15 mouse cellular contexts compared by ENCODE assay signal in genomic region chr4:46033197-46033596, GRCm38 (mm10). TPM values are rescaled to one million over a fixed set of nuclear protein-coding genes. Genes with fewer than 3 reads are reported as not detected.
DNase-seq lines count a peak whose midpoint lies in the region; ATAC-seq and TF ChIP-seq lines count a peak whose summit lies in the region.
"Had no signal": no experiment of that assay in that cellular context is flagged by ENCODE, and none has a peak within 500 bp of the region (broad histone marks: within the 10 kb centered on the region; RNA-seq: fewer than 3 reads in every experiment).

No protein-coding gene starts in this region.

- intact Hi-C loops in heart, postnatal 25 days (cut with DNase I), result no loop called here

- peak; percentile 71; the same call in 1 of the 2 replicates for ATAC-seq in heart, embryonic 13.5 days (ENCODE audit: extremely low read depth, insufficient number of reproducible peaks, low FRiP score, low TSS enrichment)
- ATAC-seq in liver, embryonic 13.5 days (ENCODE audit: low read depth), result peak; percentile 42; the same call in 1 of the 2 replicates
- ATAC-seq in forebrain, postnatal 0 days, result no peak
- ATAC-seq: hindbrain, postnatal 0 days had no signal

- no peaks in the 10 kb centered on the region for H3K9me3 ChIP-seq in heart, embryonic 10.5 days
- H3K9me3 ChIP-seq in heart, embryonic 13.5 days, result no peaks in the 10 kb centered on the region
- H3K9me3 ChIP-seq in liver, embryonic 13.5 days (replicated peaks), result no peaks in the 10 kb centered on the region
- no peaks in the 10 kb centered on the region for H3K9me3 ChIP-seq in forebrain, postnatal 0 days (ENCODE audit: low read length)
- H3K9me3 ChIP-seq: limb, embryonic 10.5 days had no signal

- DNase-seq in heart, embryonic 10.5 days (ENCODE audit: low spot score), result peak; percentile 94
- no peak for DNase-seq in heart, postnatal 25 days (ENCODE audit: low spot score)
- DNase-seq in liver, embryonic 13.5 days, result peak; percentile 17
- DNase-seq in lung, postnatal 10 days, result peak; percentile 74
- DNase-seq in forebrain, postnatal 0 days, result no peak
- DNase-seq in urinary bladder, adult 2 months (ENCODE audit: low spot score), result no peak
- DNase-seq in gastrocnemius, postnatal 10 days, result no peak
- DNase-seq: cerebellum, adult 9-10 months; embryo, embryonic 11 days; layer of hippocampus, postnatal 36 days; spleen, adult 18-20 months had no signal

- peak overlapping the region; percentile 62 for H3K4me2 ChIP-seq in heart, embryonic 13.5 days
- H3K4me2 ChIP-seq in liver, embryonic 13.5 days, result no peak overlapping the region
- no peak overlapping the region for H3K4me2 ChIP-seq in forebrain, postnatal 0 days (ENCODE audit: low read depth)

- H3K36me3 ChIP-seq in heart, embryonic 10.5 days, result no peaks in the 10 kb centered on the region
- H3K36me3 ChIP-seq in heart, embryonic 13.5 days, result no peaks in the 10 kb centered on the region; the same call in 1 of the 2 replicates
- H3K36me3 ChIP-seq in liver, embryonic 13.5 days, result no peaks in the 10 kb centered on the region
- no peaks in the 10 kb centered on the region for H3K36me3 ChIP-seq in forebrain, postnatal 0 days (ENCODE audit: insufficient read depth)
- H3K36me3 ChIP-seq: limb, embryonic 10.5 days had no signal

- peaks cover 12% of the 10 kb centered on the region; the same call in 1 of the 2 replicates for H3K27me3 ChIP-seq in heart, embryonic 10.5 days (ENCODE audit: insufficient read depth, poor library complexity, severe bottlenecking)
- H3K27me3 ChIP-seq in heart, embryonic 13.5 days (replicated peaks), result peaks cover 13% of the 10 kb centered on the region; the same call in 1 of the 2 replicates
- peaks cover 26% of the 10 kb centered on the region for H3K27me3 ChIP-seq in liver, embryonic 13.5 days
- 0 out of 2 replicates have a peak, but pooled peaks cover 5% of the 10 kb centered on the region for H3K27me3 ChIP-seq in forebrain, postnatal 0 days (ENCODE audit: insufficient read depth, low read length)

- peaks cover 51% of the 10 kb centered on the region for H3K4me1 ChIP-seq in heart, embryonic 10.5 days
- peaks cover 44% of the 10 kb centered on the region for H3K4me1 ChIP-seq in heart, embryonic 13.5 days
- H3K4me1 ChIP-seq in liver, embryonic 13.5 days (replicated peaks), result peaks cover 43% of the 10 kb centered on the region
- H3K4me1 ChIP-seq in forebrain, postnatal 0 days (ENCODE audit: insufficient read depth), result no peaks in the 10 kb centered on the region
- H3K4me1 ChIP-seq: limb, embryonic 10.5 days had no signal

- no peak for TF ChIP-seq CTCF in forebrain, postnatal 0 days (IDR thresholded peaks at IDR 0.05; ENCODE audit: low read depth)

- peak overlapping the region; percentile 74; the same call in 1 of the 2 replicates for H3K9ac ChIP-seq in heart, embryonic 13.5 days
- no peak overlapping the region for H3K9ac ChIP-seq in liver, embryonic 13.5 days
- no peak overlapping the region for H3K9ac ChIP-seq in forebrain, postnatal 0 days

- peak overlapping the region; percentile 41 for H3K4me3 ChIP-seq in heart, embryonic 10.5 days
- peak overlapping the region; percentile 18; the same call in 1 of the 2 replicates for H3K4me3 ChIP-seq in heart, embryonic 13.5 days
- no peak overlapping the region for H3K4me3 ChIP-seq in liver, embryonic 13.5 days (replicated peaks)
- no peak overlapping the region for H3K4me3 ChIP-seq in forebrain, postnatal 0 days (ENCODE audit: low read depth, low read length)
- H3K4me3 ChIP-seq: erythroblast, embryonic 14.5 days; limb, embryonic 10.5 days had no signal

- peak overlapping the region; percentile 87 for H3K27ac ChIP-seq in heart, embryonic 10.5 days
- H3K27ac ChIP-seq in heart, embryonic 13.5 days (replicated peaks), result peak overlapping the region; percentile 92
- no peak overlapping the region for H3K27ac ChIP-seq in liver, embryonic 13.5 days
- H3K27ac ChIP-seq in forebrain, postnatal 0 days (ENCODE audit: low read depth, low read length), result no peak overlapping the region
- H3K27ac ChIP-seq: hindbrain, postnatal 0 days; limb, embryonic 10.5 days had no signal

- WGBS in heart, embryonic 10.5 days, result 16% methylated on average over 2 of the region's 2 CpGs
- WGBS in heart, embryonic 13.5 days, result 19% methylated on average over 2 of the region's 2 CpGs
- WGBS in liver, embryonic 13.5 days (ENCODE audit: insufficient replicate concordance), result 52% methylated on average over 2 of the region's 2 CpGs
- 96% methylated on average over 2 of the region's 2 CpGs for WGBS in forebrain, postnatal 0 days

RNA-seq across cellular contexts. Expression of gene Tmod1, which starts 5.5 kb away (rescaled TPM):
- polyA plus RNA-seq in heart, embryonic 10.5 days (2016; fragmentation: Nextera tagmentation; extraction: Ambion mirVana), result 132 and 215 TPM in 2 replicates
- total RNA-seq in heart, postnatal 25 days (2021), result 100 to 1,000 TPM; 279 to 317 TPM
- 171 and 182 TPM in 2 replicates for polyA plus RNA-seq in heart, embryonic 13.5 days (2015; fragmentation: Nextera tagmentation; extraction: Ambion mirVana)
- 42.0 and 53.4 TPM in 2 replicates for polyA plus RNA-seq in liver, embryonic 13.5 days (2015; fragmentation: Nextera tagmentation; extraction: Ambion mirVana)
- total RNA-seq in forebrain, postnatal 0 days (2014; rRNA removed), result 0.92 and 1.0 TPM in 2 replicates
- polyA plus RNA-seq in forebrain, postnatal 0 days (2015; fragmentation: Nextera tagmentation; extraction: Ambion mirVana), result 1.7 and 1.8 TPM in 2 replicates
- 7.0 and 7.9 TPM in 2 replicates for polyA plus RNA-seq in urinary bladder, adult 2 months (2012; rRNA removed)
- total RNA-seq in gastrocnemius, postnatal 10 days (2021), result 100 to 1,000 TPM; 251 to 256 TPM

Comparison
In these comparisons a context has a peak if more than half of its experiments do, and no peak if none do; other contexts are left out.
1. DNase-seq: peak in heart, embryonic 10.5 days (single experiment), liver, embryonic 13.5 days (single experiment) and lung, postnatal 10 days (single experiment); none in heart, postnatal 25 days (single experiment), forebrain, postnatal 0 days (single experiment), urinary bladder, adult 2 months (single experiment) and gastrocnemius, postnatal 10 days (single experiment).
2. H3K27ac ChIP-seq: peak in heart, embryonic 10.5 days (single experiment) and heart, embryonic 13.5 days (single experiment); none in liver, embryonic 13.5 days (single experiment) and forebrain, postnatal 0 days (single experiment).
3. H3K4me3 ChIP-seq: peak in heart, embryonic 10.5 days (single experiment) and heart, embryonic 13.5 days (single experiment); none in liver, embryonic 13.5 days (single experiment) and forebrain, postnatal 0 days (single experiment).